Mouse (Mus musculus): Measurements from ENCODE around the gene Gtf2e1. TPM values are rescaled to one million over a fixed set of nuclear protein-coding genes. Genes with fewer than 3 reads are reported as not detected.

Gtf2e1 gene
- polyA plus RNA-seq, 1 experiment from 2014 or later, result 5.8 TPM

DNA sequence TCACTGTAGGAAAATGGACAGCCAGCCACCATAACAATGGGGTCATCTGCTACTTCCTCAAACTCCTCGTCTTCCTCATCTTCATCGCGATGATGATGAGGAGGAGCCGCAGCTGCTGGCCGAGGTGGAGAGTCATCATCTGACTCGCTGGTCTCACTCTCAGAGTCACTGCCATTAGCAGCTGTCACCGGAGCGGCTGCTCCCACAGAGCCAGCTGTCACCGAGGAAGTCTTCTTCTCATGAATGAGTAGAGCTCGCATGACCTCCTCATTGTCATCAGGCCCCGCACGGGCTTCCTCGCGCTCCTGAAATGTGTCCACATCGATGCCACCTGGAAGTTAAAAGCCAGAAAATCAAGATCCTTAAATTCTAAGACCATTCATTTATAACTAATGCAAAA, 28.1 kb downstream of the Gtf2e1 start:
- Histone ChIP-seq H3K36me3 (replicated peaks; ENCODE audit: insufficient read depth, low read length) (peaks cover 23% of the 10 kb centered on the region), H3K4me3 (ENCODE audit: low read depth, low read length) (no peak overlapping the region), H3K9me3 (ENCODE audit: low read length) (no peaks in the 10 kb centered on the region), H3K27ac (ENCODE audit: low read depth) (no peak overlapping the region), H3K27me3 (ENCODE audit: insufficient read depth, low read length) (no peaks in the 10 kb centered on the region), H3K4me2 (ENCODE audit: low read depth, low read length) (no peak overlapping the region), H3K4me1 (ENCODE audit: insufficient read depth) (no peaks in the 10 kb centered on the region), H3K9ac (replicated peaks) (no peak overlapping the region)
- ATAC-seq (no peak), DNase-seq (no peak)
- TF ChIP-seq EP300 (IDR thresholded peaks at IDR 0.05; ENCODE audit: low read depth) (no peak), CTCF (IDR thresholded peaks at IDR 0.05; ENCODE audit: low read depth) (no peak)
- 89% methylated on average over 15 of the region's 15 CpGs for WGBS (ENCODE audit: insufficient replicate concordance)

DNA sequence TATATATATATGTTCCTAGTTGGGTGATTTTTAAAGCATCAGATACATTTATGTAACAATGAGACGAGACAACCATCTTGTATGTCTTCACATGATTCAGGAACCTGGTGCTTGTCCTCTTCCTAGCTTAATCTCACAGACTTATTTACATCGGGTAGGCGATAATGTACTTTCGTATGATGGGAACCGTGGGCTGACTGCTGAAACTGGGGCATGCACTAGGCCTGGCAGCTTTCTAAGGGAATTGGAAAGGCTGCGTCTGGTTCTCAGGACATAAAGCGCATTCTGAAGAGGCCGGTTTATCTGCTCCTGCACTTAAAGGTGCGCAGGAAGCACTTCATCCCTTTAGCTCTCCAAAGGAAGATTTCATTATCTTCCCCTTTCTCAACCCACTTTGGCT, 32.8 kb downstream of the Gtf2e1 start:
- WGBS (ENCODE audit: insufficient replicate concordance), result 87% methylated on average over 9 of the region's 9 CpGs
- ATAC-seq (no peak), DNase-seq (no peak)
- Histone ChIP-seq H3K4me3 (ENCODE audit: low read depth, low read length) (no peak overlapping the region), H3K36me3 (replicated peaks; ENCODE audit: insufficient read depth, low read length) (peaks cover 14% of the 10 kb centered on the region; the same call in 1 of the 2 replicates), H3K27me3 (ENCODE audit: insufficient read depth, low read length) (no peaks in the 10 kb centered on the region), H3K4me1 (ENCODE audit: insufficient read depth) (no peaks in the 10 kb centered on the region), H3K9ac (replicated peaks) (no peak overlapping the region), H3K9me3 (ENCODE audit: low read length) (no peaks in the 10 kb centered on the region), H3K27ac (ENCODE audit: low read depth) (no peak overlapping the region), H3K4me2 (ENCODE audit: low read depth, low read length) (no peak overlapping the region)
- TF ChIP-seq EP300 (IDR thresholded peaks at IDR 0.05; ENCODE audit: low read depth), result no peak
- TF ChIP-seq CTCF (IDR thresholded peaks at IDR 0.05; ENCODE audit: low read depth), result no peak

DNA sequence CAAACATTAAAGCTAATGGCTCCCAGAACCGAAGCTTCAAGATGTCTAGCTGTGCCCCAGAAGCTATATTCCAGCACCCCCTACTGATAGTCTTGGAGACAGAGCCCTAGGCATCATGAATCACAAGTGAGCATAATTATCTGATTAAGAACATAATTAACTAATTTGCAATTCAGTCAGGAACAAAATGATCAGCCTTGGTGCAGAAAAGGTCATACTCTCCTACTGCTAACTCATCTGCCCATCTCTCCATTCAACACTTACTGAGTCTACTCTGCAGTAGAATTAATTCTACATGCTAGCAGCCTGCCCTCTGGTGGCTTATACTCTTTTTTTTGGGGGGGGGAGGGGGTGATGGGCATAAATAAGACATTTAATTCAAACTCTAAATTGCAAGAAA, 35.1 kb downstream of the Gtf2e1 start:
- Histone ChIP-seq H3K9me3 (ENCODE audit: low read length) (no peaks in the 10 kb centered on the region), H3K4me3 (ENCODE audit: low read depth, low read length) (no peak overlapping the region), H3K4me1 (ENCODE audit: insufficient read depth) (no peaks in the 10 kb centered on the region), H3K36me3 (replicated peaks; ENCODE audit: insufficient read depth, low read length) (0 out of 2 replicates have a peak, but pooled peaks cover 4% of the 10 kb centered on the region), H3K27ac (ENCODE audit: low read depth) (no peak overlapping the region), H3K27me3 (ENCODE audit: insufficient read depth, low read length) (no peaks in the 10 kb centered on the region), H3K4me2 (ENCODE audit: low read depth, low read length) (no peak overlapping the region), H3K9ac (replicated peaks) (no peak overlapping the region)
- no peak for TF ChIP-seq CTCF (IDR thresholded peaks at IDR 0.05; ENCODE audit: low read depth)
- TF ChIP-seq EP300 (IDR thresholded peaks at IDR 0.05; ENCODE audit: low read depth), result no peak
- ATAC-seq (no peak), DNase-seq (no peak)
- 66% methylated on average over 1 of the region's 1 CpGs for WGBS (ENCODE audit: insufficient replicate concordance)

DNA sequence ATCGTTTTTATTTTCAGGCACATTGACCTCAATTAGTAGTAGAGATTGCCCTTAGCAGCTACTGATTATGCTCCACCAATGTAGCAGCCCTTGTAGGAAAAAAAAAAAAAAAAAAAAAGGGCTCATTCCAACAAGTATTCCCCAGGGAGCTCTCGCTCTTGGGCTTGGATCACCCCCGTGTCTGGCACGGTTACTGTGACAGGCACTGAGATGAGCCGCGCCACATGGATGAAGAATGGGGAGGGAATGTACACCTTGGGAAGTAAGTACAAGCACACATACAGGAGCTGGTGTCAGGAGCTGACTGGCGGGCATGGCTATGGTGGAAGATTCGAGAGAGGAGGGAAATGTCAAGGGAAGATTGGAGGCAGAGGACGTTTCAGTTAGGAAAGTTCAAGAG, 41.0 kb downstream of the Gtf2e1 start:
- Histone ChIP-seq H3K4me1 (ENCODE audit: insufficient read depth) (no peaks in the 10 kb centered on the region), H3K9me3 (ENCODE audit: low read length) (no peaks in the 10 kb centered on the region), H3K27me3 (ENCODE audit: insufficient read depth, low read length) (no peaks in the 10 kb centered on the region), H3K36me3 (replicated peaks; ENCODE audit: insufficient read depth, low read length) (no peaks in the 10 kb centered on the region), H3K4me3 (ENCODE audit: low read depth, low read length) (no peak overlapping the region), H3K27ac (ENCODE audit: low read depth) (no peak overlapping the region), H3K9ac (replicated peaks) (no peak overlapping the region), H3K4me2 (ENCODE audit: low read depth, low read length) (no peak overlapping the region)
- no peak for DNase-seq
- no peak for ATAC-seq
- WGBS (ENCODE audit: insufficient replicate concordance), result 71% methylated on average over 9 of the region's 9 CpGs
- TF ChIP-seq CTCF (IDR thresholded peaks at IDR 0.05; ENCODE audit: low read depth) (no peak), EP300 (IDR thresholded peaks at IDR 0.05; ENCODE audit: low read depth) (no peak)

DNA sequence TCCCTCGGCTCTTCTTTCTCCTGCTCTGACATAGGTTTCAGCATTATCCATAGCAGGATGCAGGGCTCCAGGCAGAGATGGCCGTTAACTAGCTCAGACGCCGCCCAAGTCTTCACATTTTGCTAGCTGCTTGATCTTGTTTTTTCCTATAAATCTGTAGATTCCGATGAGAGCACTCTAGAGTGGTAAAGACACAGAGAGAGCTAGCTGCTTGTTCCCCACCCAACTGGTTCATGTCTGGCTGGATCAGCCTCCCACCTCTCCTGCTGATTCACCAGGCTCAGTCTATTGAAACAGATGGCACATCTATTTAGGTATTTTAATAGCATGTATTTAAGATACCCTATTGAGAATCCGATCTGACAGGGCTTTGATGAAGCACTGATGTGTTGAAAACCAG, 44.6 kb downstream of the Gtf2e1 start:
- no peak overlapping the region for H3K4me3 ChIP-seq (ENCODE audit: low read depth, low read length)
- WGBS (ENCODE audit: insufficient replicate concordance), result 81% methylated on average over 6 of the region's 6 CpGs
- no peak for TF ChIP-seq EP300 (IDR thresholded peaks at IDR 0.05; ENCODE audit: low read depth)
- TF ChIP-seq CTCF (IDR thresholded peaks at IDR 0.05; ENCODE audit: low read depth), result no peak
- no peak for DNase-seq
- H3K36me3 ChIP-seq (replicated peaks; ENCODE audit: insufficient read depth, low read length), result no peaks in the 10 kb centered on the region
- no peaks in the 10 kb centered on the region for H3K4me1 ChIP-seq (ENCODE audit: insufficient read depth)
- H3K9me3 ChIP-seq (ENCODE audit: low read length), result no peaks in the 10 kb centered on the region
- no peak overlapping the region for H3K9ac ChIP-seq (replicated peaks)
- H3K27ac ChIP-seq (ENCODE audit: low read depth), result no peak overlapping the region
- no peak for ATAC-seq
- no peaks in the 10 kb centered on the region for H3K27me3 ChIP-seq (ENCODE audit: insufficient read depth, low read length)
- H3K4me2 ChIP-seq (ENCODE audit: low read depth, low read length), result no peak overlapping the region

DNA sequence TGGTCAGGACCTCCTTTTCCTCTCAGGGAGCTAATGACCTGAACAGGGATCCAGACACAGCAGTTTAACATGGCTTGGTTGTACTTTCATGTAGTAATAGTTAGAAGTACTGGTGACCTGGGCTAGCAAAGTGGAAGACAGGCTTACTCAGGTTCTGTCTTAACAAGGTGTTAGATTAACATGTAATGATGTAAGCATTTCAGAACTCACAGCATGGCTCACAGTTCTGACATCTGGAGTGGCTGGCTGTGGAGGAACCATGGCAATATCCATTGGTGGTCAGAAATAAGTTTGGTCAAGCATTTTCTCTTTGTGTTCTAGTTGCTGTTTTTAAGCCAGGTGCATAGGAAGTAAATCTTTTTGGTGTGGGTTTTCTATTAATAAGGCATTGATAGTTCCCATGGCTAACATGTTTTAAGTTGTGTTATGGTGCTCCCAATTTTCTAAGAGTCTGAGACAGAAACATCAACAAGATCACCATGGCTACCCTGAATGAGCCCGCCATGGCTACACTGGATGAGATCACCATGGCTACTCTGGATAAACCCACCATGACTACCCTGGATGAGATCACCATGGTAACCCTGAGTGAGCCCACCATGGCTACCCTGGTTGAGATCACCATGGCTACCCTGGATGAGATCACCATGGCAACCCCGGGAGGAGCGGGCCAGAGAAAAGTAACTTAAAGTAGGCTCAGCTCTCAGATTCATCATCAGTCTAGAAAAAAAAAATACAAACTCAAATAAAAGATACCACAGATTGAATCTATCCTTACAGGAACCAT, 52.6 kb downstream of the Gtf2e1 start:
- Histone ChIP-seq H3K4me1 (ENCODE audit: insufficient read depth) (no peaks in the 10 kb centered on the region), H3K27ac (ENCODE audit: low read depth) (no peak overlapping the region), H3K4me3 (ENCODE audit: low read depth, low read length) (no peak overlapping the region), H3K27me3 (ENCODE audit: insufficient read depth, low read length) (no peaks in the 10 kb centered on the region), H3K36me3 (replicated peaks; ENCODE audit: insufficient read depth, low read length) (no peaks in the 10 kb centered on the region), H3K4me2 (ENCODE audit: low read depth, low read length) (no peak overlapping the region), H3K9ac (replicated peaks) (no peak overlapping the region), H3K9me3 (ENCODE audit: low read length) (no peaks in the 10 kb centered on the region)
- TF ChIP-seq CTCF (IDR thresholded peaks at IDR 0.05; ENCODE audit: low read depth), result no peak
- no peak for TF ChIP-seq EP300 (IDR thresholded peaks at IDR 0.05; ENCODE audit: low read depth)
- WGBS (ENCODE audit: insufficient replicate concordance), result 78% methylated on average over 3 of the region's 3 CpGs
- DNase-seq, result no peak
- ATAC-seq, result no peak

All from liver, postnatal 0 days (tissue).